Mouse (Mus musculus): ENCODE measurements at regions not wholly inside any gene's neighbourhood (a gene's known extent, or its start where the extent isn't known, plus 50 kb on each side); places are given as distances from the start of the nearest gene placed in this dataset.

- H3K27me3 ChIP-seq (ENCODE audit: control insufficient read depth, insufficient read depth, low read length): no peaks in the 10 kb centered on the region
- no peak overlapping the region for H3K9ac ChIP-seq (ENCODE audit: low read length)
- no peaks in the 10 kb centered on the region for H3K36me3 ChIP-seq (ENCODE audit: control insufficient read depth, insufficient read depth, low read length)
- H3K4me2 ChIP-seq (ENCODE audit: low read depth, severe bottlenecking): no peak overlapping the region
- H3K4me3 ChIP-seq (ENCODE audit: low read depth, low read length): no peak overlapping the region
- WGBS: 69% methylated on average over 16 of the region's 16 CpGs
- no peaks in the 10 kb centered on the region for H3K9me3 ChIP-seq (ENCODE audit: control insufficient read depth, low read length)
- no peak overlapping the region for H3K27ac ChIP-seq (replicated peaks; ENCODE audit: low read depth, low read length)
- no peak for DNase-seq (ENCODE audit: low spot score)
- no peaks in the 10 kb centered on the region for H3K4me1 ChIP-seq (ENCODE audit: control insufficient read depth, insufficient read depth, low read length)
- ATAC-seq (ENCODE audit: insufficient number of reproducible peaks, low FRiP score, low TSS enrichment, low read depth): no peak; the same call in 1 of the 2 replicates
These were observed 51.5 kb upstream of the Pcdh8 start for GRCm38 (mm10) chr14:79822453-79823117.

GRCm38 (mm10) chr14:79822011-79822435, 50.9 kb upstream of the Pcdh8 start:
- H3K4me2 ChIP-seq (ENCODE audit: low read depth, severe bottlenecking): no peak overlapping the region
- H3K9ac ChIP-seq (ENCODE audit: low read length): no peak overlapping the region
- DNase-seq (ENCODE audit: low spot score): no peak
- 90% methylated on average over 5 of the region's 5 CpGs for WGBS
- H3K9me3 ChIP-seq (ENCODE audit: control insufficient read depth, low read length): no peaks in the 10 kb centered on the region
- no peaks in the 10 kb centered on the region for H3K4me1 ChIP-seq (ENCODE audit: control insufficient read depth, insufficient read depth, low read length)
- no peaks in the 10 kb centered on the region for H3K27me3 ChIP-seq (ENCODE audit: control insufficient read depth, insufficient read depth, low read length)
- no peak overlapping the region for H3K4me3 ChIP-seq (ENCODE audit: low read depth, low read length)
- H3K27ac ChIP-seq (replicated peaks; ENCODE audit: low read depth, low read length): no peak overlapping the region
- no peak for ATAC-seq (ENCODE audit: insufficient number of reproducible peaks, low FRiP score, low TSS enrichment, low read depth)
- H3K36me3 ChIP-seq (ENCODE audit: control insufficient read depth, insufficient read depth, low read length): no peaks in the 10 kb centered on the region

GRCm38 (mm10) chr14:79821352-79822010, 50.4 kb upstream of the Pcdh8 start:
- DNase-seq (ENCODE audit: low spot score): no peak
- Histone ChIP-seq H3K4me2 (ENCODE audit: low read depth, severe bottlenecking) (no peak overlapping the region), H3K4me3 (ENCODE audit: low read depth, low read length) (no peak overlapping the region), H3K9ac (ENCODE audit: low read length) (no peak overlapping the region), H3K4me1 (ENCODE audit: control insufficient read depth, insufficient read depth, low read length) (no peaks in the 10 kb centered on the region), H3K36me3 (ENCODE audit: control insufficient read depth, insufficient read depth, low read length) (no peaks in the 10 kb centered on the region), H3K9me3 (ENCODE audit: control insufficient read depth, low read length) (no peaks in the 10 kb centered on the region), H3K27ac (replicated peaks; ENCODE audit: low read depth, low read length) (no peak overlapping the region), H3K27me3 (ENCODE audit: control insufficient read depth, insufficient read depth, low read length) (no peaks in the 10 kb centered on the region)
- 85% methylated on average over 5 of the region's 5 CpGs for WGBS
- ATAC-seq (ENCODE audit: insufficient number of reproducible peaks, low FRiP score, low TSS enrichment, low read depth): no peak

Measured in limb, embryonic 11.5 days (tissue).